Mouse (Mus musculus): ENCODE results near the gene Cdkl4. TPM values are rescaled to one million over a fixed set of nuclear protein-coding genes. Genes with fewer than 3 reads are reported as not detected.

Cdkl4 gene
- total and polyA plus RNA-seq, 3 experiments: 0.42 to 0.71 TPM; not detected in 1

DNA sequence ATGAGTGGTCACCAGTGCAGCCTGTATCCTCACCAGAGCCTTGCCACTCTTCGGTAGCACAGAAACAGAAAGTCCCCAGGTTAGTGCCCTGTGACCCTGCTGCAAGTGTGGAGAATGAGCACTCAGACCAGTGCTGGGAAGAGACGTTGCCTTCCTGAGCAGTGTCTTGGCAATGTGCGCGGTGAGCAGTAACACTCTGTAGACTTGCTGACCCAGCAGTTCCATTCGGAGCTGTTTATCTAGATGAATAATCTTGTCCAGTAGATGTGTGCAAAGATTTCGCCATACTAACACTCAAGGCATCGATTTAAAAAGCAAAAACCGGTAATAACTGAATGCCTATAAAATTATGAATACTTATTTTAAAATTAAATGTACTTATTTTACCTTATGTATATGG lies 57.1 kb downstream of the Cdkl4 start:
- no peaks in the 10 kb centered on the region for H3K79me2 ChIP-seq (ENCODE audit: control insufficient read depth, insufficient read depth, low read length, poor library complexity)

DNA sequence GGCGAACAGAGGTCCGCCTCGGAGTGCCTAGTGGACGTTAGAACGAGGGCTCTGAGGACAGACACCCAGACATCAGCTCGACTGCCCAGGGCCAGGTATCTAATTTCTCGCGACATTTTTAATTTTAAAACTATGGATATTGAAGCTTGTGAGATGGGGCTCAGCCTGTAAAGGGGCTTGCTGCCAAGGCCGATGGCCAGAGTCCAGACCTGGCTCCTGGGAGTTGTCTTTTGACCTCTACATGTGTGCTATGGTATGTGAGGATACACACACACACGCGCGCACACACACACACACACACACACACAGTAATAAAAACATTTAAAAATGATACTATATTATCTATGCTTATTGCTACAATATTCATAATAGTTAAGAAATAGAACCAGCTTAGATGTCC lies 58.8 kb downstream of the Cdkl4 start:
- Histone ChIP-seq H3K79me2 (ENCODE audit: control insufficient read depth, insufficient read depth, low read length, poor library complexity) (no peaks in the 10 kb centered on the region), H3K27me3 (ENCODE audit: control insufficient read depth in 1 of 2, insufficient read depth in 2 of 2, low read length in 2 of 2) (no peaks in the 10 kb centered on the region), H3K27ac (ENCODE audit: control insufficient read depth, low read depth, low read length) (no peak overlapping the region), H3K9me3 (replicated peaks; ENCODE audit: insufficient read depth, low read length) (no peaks in the 10 kb centered on the region), H3K9ac (ENCODE audit: control insufficient read depth, low read depth, low read length, poor library complexity, severe bottlenecking) (no peak overlapping the region), H3K36me3 (ENCODE audit: control insufficient read depth in 1 of 2, insufficient read depth in 2 of 2, low read length in 2 of 2) (peaks cover 0 to 5% of the 10 kb centered on the region in 2 experiments; a peak in 2 of 4 replicates), H3K4me3 (ENCODE audit: control insufficient read depth in 1 of 2, insufficient read depth in 1 of 2, low read depth in 2 of 2, low read length in 2 of 2) (no peak overlapping the region), H3K4me1 (ENCODE audit: control insufficient read depth in 1 of 2, insufficient read depth in 2 of 2, low read length in 2 of 2) (peaks cover 2 to 6% of the 10 kb centered on the region in 2 experiments; a peak in 3 of 4 replicates)
- TF ChIP-seq MXI1 (IDR thresholded peaks at IDR 0.05; ENCODE audit: low read depth, low read length): no peak
- TF ChIP-seq TAL1 (IDR thresholded peaks at IDR 0.05; ENCODE audit: low read length): no peak
- no peak for TF ChIP-seq ELF1 (IDR thresholded peaks at IDR 0.05; ENCODE audit: low read depth, low read length)
- TF ChIP-seq HCFC1 (IDR thresholded peaks at IDR 0.05; ENCODE audit: low read depth, low read length): no peak
- TF ChIP-seq RAD21 (IDR thresholded peaks at IDR 0.05; ENCODE audit: low read depth, low read length): no peak
- no peak for TF ChIP-seq POLR2AphosphoS5 (IDR thresholded peaks at IDR 0.05; ENCODE audit: borderline replicate concordance, low read depth, low read length)
- no peak for TF ChIP-seq ETS1 (IDR thresholded peaks at IDR 0.05; ENCODE audit: low read depth, low read length)
- no peak for TF ChIP-seq CTCF (IDR thresholded peaks at IDR 0.05 in 2 of 3, conservative IDR thresholded peaks at IDR 0.05 in 1 of 3; ENCODE audit: control insufficient read depth in 1 of 3, insufficient read depth in 1 of 3, low read depth in 2 of 3, low read length in 3 of 3, poor library complexity in 1 of 3, severe bottlenecking in 1 of 3)
- no peak for TF ChIP-seq ZKSCAN1 (IDR thresholded peaks at IDR 0.05; ENCODE audit: low read depth, low read length)
- TF ChIP-seq SMC3 (IDR thresholded peaks at IDR 0.05; ENCODE audit: low read depth, low read length): no peak
- TF ChIP-seq UBTF (IDR thresholded peaks at IDR 0.05; ENCODE audit: borderline replicate concordance, insufficient read depth, low read depth, low read length): no peak
- TF ChIP-seq GABPA (IDR thresholded peaks at IDR 0.05; ENCODE audit: low read depth, low read length): no peak
- no peak for DNase-seq (ENCODE audit: low read depth, low spot score)

More for the DNA sequence above, 57.1 kb downstream of the Cdkl4 start:
- no peak for TF ChIP-seq RAD21 (IDR thresholded peaks at IDR 0.05; ENCODE audit: low read depth, low read length)
- no peak for TF ChIP-seq ELF1 (IDR thresholded peaks at IDR 0.05; ENCODE audit: low read depth, low read length)
- no peak for TF ChIP-seq BHLHE40 (IDR thresholded peaks at IDR 0.05; ENCODE audit: borderline replicate concordance, low read depth, low read length)
- no peak for TF ChIP-seq TAL1 (IDR thresholded peaks at IDR 0.05; ENCODE audit: low read length)
- no peak for TF ChIP-seq GABPA (IDR thresholded peaks at IDR 0.05; ENCODE audit: low read depth, low read length)
- TF ChIP-seq CHD2 (IDR thresholded peaks at IDR 0.05; ENCODE audit: low read length): no peak
- TF ChIP-seq KAT2A (conservative IDR thresholded peaks at IDR 0.05; ENCODE audit: low read depth, low read length): no peak
- TF ChIP-seq MYB (IDR thresholded peaks at IDR 0.05; ENCODE audit: low read depth, low read length): no peak
- TF ChIP-seq RCOR1 (IDR thresholded peaks at IDR 0.05; ENCODE audit: low read depth, low read length): no peak
- TF ChIP-seq CHD1 (IDR thresholded peaks at IDR 0.05; ENCODE audit: low read depth, low read length): no peak
- TF ChIP-seq POLR2AphosphoS5 (IDR thresholded peaks at IDR 0.05; ENCODE audit: borderline replicate concordance, low read depth, low read length): no peak
- no peak for TF ChIP-seq NRF1 (IDR thresholded peaks at IDR 0.05; ENCODE audit: insufficient read depth, low read depth, low read length, poor library complexity, severe bottlenecking)
- no peak for TF ChIP-seq SIN3A (IDR thresholded peaks at IDR 0.05; ENCODE audit: low read length)
- TF ChIP-seq NELFE (IDR thresholded peaks at IDR 0.05; ENCODE audit: low read depth, low read length): no peak
- Histone ChIP-seq H3K4me3 (ENCODE audit: control insufficient read depth in 1 of 2, insufficient read depth in 1 of 2, low read depth in 2 of 2, low read length in 2 of 2) (no peak overlapping the region), H3K36me3 (ENCODE audit: control insufficient read depth in 1 of 2, insufficient read depth in 2 of 2, low read length in 2 of 2) (no peaks in the 10 kb centered on the region), H3K27me3 (ENCODE audit: control insufficient read depth in 1 of 2, insufficient read depth in 2 of 2, low read length in 2 of 2) (no peaks in the 10 kb centered on the region; a peak in 1 of 4 replicates), H3K27ac (ENCODE audit: control insufficient read depth, low read depth, low read length) (no peak overlapping the region), H3K4me1 (ENCODE audit: control insufficient read depth in 1 of 2, insufficient read depth in 2 of 2, low read length in 2 of 2) (peaks cover 0 to 2% of the 10 kb centered on the region in 2 experiments; a peak in 1 of 4 replicates), H3K9me3 (replicated peaks; ENCODE audit: insufficient read depth, low read length) (no peaks in the 10 kb centered on the region), H3K9ac (ENCODE audit: control insufficient read depth, low read depth, low read length, poor library complexity, severe bottlenecking) (no peak overlapping the region)
- no peak for DNase-seq (ENCODE audit: low read depth, low spot score)
